Mouse (Mus musculus) cerebellum, adult 11-12 months (tissue): Measurements from ENCODE around the gene Cracr2a.

Source experiments
- DNase-seq: peaks from one replicate; pipeline ENCODE4 v3.0.0; 2022

Cracr2a gene

GRCm38 (mm10) chr6:127701036-127701783, 140.1 kb downstream of the Cracr2a start:
- DNase-seq = no peak

GRCm38 (mm10) chr6:127708218-127708628, 147.1 kb downstream of the Cracr2a start:
- no peak for DNase-seq

GRCm38 (mm10) chr6:127714906-127715305, 153.8 kb downstream of the Cracr2a start:
- no peak for DNase-seq

- no peak for DNase-seq
These were observed 154.3 kb downstream of the Cracr2a start for GRCm38 (mm10) chr6:127715428-127715827.

- no peak for DNase-seq
These were observed 156.3 kb downstream of the Cracr2a start for GRCm38 (mm10) chr6:127717239-127718137.

- DNase-seq = no peak
These were observed 158.7 kb downstream of the Cracr2a start for GRCm38 (mm10) chr6:127719875-127720274.

- no peak for DNase-seq
These were observed 162.0 kb downstream of the Cracr2a start for GRCm38 (mm10) chr6:127723126-127723525.
